Mouse (Mus musculus): ENCODE measurements around the gene Dusp10. TPM values are rescaled to one million over a fixed set of nuclear protein-coding genes. Genes with fewer than 3 reads are reported as not detected.

Dusp10 gene
- polyA plus RNA-seq, 1 experiment from 2014 or later: 5.8 TPM

GRCm38 (mm10) chr1:184083166-184083565, 70.1 kb downstream of the Dusp10 start:
- Histone ChIP-seq H3K9ac (ENCODE audit: low read length) (no peak overlapping the region), H3K36me3 (ENCODE audit: control insufficient read depth, insufficient read depth, low read length) (no peaks in the 10 kb centered on the region), H3K9me3 (ENCODE audit: control insufficient read depth, low read length) (no peaks in the 10 kb centered on the region), H3K4me2 (ENCODE audit: low read depth) (no peak overlapping the region), H3K27ac (ENCODE audit: low read depth, low read length) (no peak overlapping the region), H3K27me3 (ENCODE audit: control insufficient read depth, insufficient read depth, low read length) (no peaks in the 10 kb centered on the region), H3K4me3 (ENCODE audit: low read depth, low read length) (no peak overlapping the region), H3K4me1 (ENCODE audit: control insufficient read depth, insufficient read depth, low read length) (no peaks in the 10 kb centered on the region)
- 89% methylated on average over 7 of the region's 7 CpGs for WGBS
- no peak for ATAC-seq (ENCODE audit: insufficient read depth, low FRiP score, low TSS enrichment)
- no peak for DNase-seq (ENCODE audit: low spot score)

GRCm38 (mm10) chr1:184084961-184085360, 71.9 kb downstream of the Dusp10 start:
- Histone ChIP-seq H3K27ac (ENCODE audit: low read depth, low read length) (no peak overlapping the region), H3K4me1 (ENCODE audit: control insufficient read depth, insufficient read depth, low read length) (no peaks in the 10 kb centered on the region), H3K4me2 (ENCODE audit: low read depth) (no peak overlapping the region), H3K36me3 (ENCODE audit: control insufficient read depth, insufficient read depth, low read length) (no peaks in the 10 kb centered on the region), H3K4me3 (ENCODE audit: low read depth, low read length) (no peak overlapping the region), H3K9ac (ENCODE audit: low read length) (no peak overlapping the region), H3K27me3 (ENCODE audit: control insufficient read depth, insufficient read depth, low read length) (no peaks in the 10 kb centered on the region), H3K9me3 (ENCODE audit: control insufficient read depth, low read length) (no peaks in the 10 kb centered on the region)
- ATAC-seq (ENCODE audit: insufficient read depth, low FRiP score, low TSS enrichment): no peak
- WGBS: 88% methylated on average over 3 of the region's 3 CpGs
- no peak for DNase-seq (ENCODE audit: low spot score)

GRCm38 (mm10) chr1:184090515-184090914, 77.4 kb downstream of the Dusp10 start:
- 62% methylated on average over 6 of the region's 6 CpGs for WGBS
- no peaks in the 10 kb centered on the region for H3K4me1 ChIP-seq (ENCODE audit: control insufficient read depth, insufficient read depth, low read length)
- DNase-seq (ENCODE audit: low spot score): no peak
- no peak overlapping the region for H3K9ac ChIP-seq (ENCODE audit: low read length)
- no peak for ATAC-seq (ENCODE audit: insufficient read depth, low FRiP score, low TSS enrichment)
- H3K4me2 ChIP-seq (ENCODE audit: low read depth): no peak overlapping the region
- no peaks in the 10 kb centered on the region for H3K9me3 ChIP-seq (ENCODE audit: control insufficient read depth, low read length)
- no peaks in the 10 kb centered on the region for H3K27me3 ChIP-seq (ENCODE audit: control insufficient read depth, insufficient read depth, low read length)
- H3K36me3 ChIP-seq (ENCODE audit: control insufficient read depth, insufficient read depth, low read length): no peaks in the 10 kb centered on the region
- no peak overlapping the region for H3K4me3 ChIP-seq (ENCODE audit: low read depth, low read length)
- no peak overlapping the region for H3K27ac ChIP-seq (ENCODE audit: low read depth, low read length)

- 35% methylated on average over 3 of the region's 3 CpGs for WGBS
Measured at GRCm38 (mm10) chr1:184094914-184095313, 81.8 kb downstream of the Dusp10 start.

GRCm38 (mm10) chr1:184100414-184100813, 87.3 kb downstream of the Dusp10 start:
- H3K4me3 ChIP-seq (ENCODE audit: low read depth, low read length): no peak overlapping the region
- WGBS: 86% methylated on average over 5 of the region's 5 CpGs
- no peak overlapping the region for H3K27ac ChIP-seq (ENCODE audit: low read depth, low read length)
- H3K27me3 ChIP-seq (ENCODE audit: control insufficient read depth, insufficient read depth, low read length): no peaks in the 10 kb centered on the region
- H3K4me2 ChIP-seq (ENCODE audit: low read depth): no peak overlapping the region
- no peaks in the 10 kb centered on the region for H3K9me3 ChIP-seq (ENCODE audit: control insufficient read depth, low read length)
- H3K9ac ChIP-seq (ENCODE audit: low read length): no peak overlapping the region
- no peaks in the 10 kb centered on the region for H3K4me1 ChIP-seq (ENCODE audit: control insufficient read depth, insufficient read depth, low read length)
- no peaks in the 10 kb centered on the region for H3K36me3 ChIP-seq (ENCODE audit: control insufficient read depth, insufficient read depth, low read length)
- DNase-seq (ENCODE audit: low spot score) (no peak), ATAC-seq (ENCODE audit: insufficient read depth, low FRiP score, low TSS enrichment) (no peak)

More at GRCm38 (mm10) chr1:184094914-184095313, 81.8 kb downstream of the Dusp10 start:
- Histone ChIP-seq H3K27me3 (ENCODE audit: control insufficient read depth, insufficient read depth, low read length) (no peaks in the 10 kb centered on the region), H3K27ac (ENCODE audit: low read depth, low read length) (no peak overlapping the region), H3K4me2 (ENCODE audit: low read depth) (no peak overlapping the region), H3K9ac (ENCODE audit: low read length) (no peak overlapping the region), H3K4me3 (ENCODE audit: low read depth, low read length) (no peak overlapping the region), H3K9me3 (ENCODE audit: control insufficient read depth, low read length) (no peaks in the 10 kb centered on the region), H3K36me3 (ENCODE audit: control insufficient read depth, insufficient read depth, low read length) (no peaks in the 10 kb centered on the region), H3K4me1 (ENCODE audit: control insufficient read depth, insufficient read depth, low read length) (no peaks in the 10 kb centered on the region)
- no peak for ATAC-seq (ENCODE audit: insufficient read depth, low FRiP score, low TSS enrichment)
- no peak for DNase-seq (ENCODE audit: low spot score)

- Histone ChIP-seq H3K27ac (ENCODE audit: low read depth, low read length) (no peak overlapping the region), H3K4me3 (ENCODE audit: low read depth, low read length) (no peak overlapping the region), H3K9ac (ENCODE audit: low read length) (no peak overlapping the region), H3K4me1 (ENCODE audit: control insufficient read depth, insufficient read depth, low read length) (no peaks in the 10 kb centered on the region), H3K9me3 (ENCODE audit: control insufficient read depth, low read length) (no peaks in the 10 kb centered on the region), H3K4me2 (ENCODE audit: low read depth) (no peak overlapping the region), H3K36me3 (ENCODE audit: control insufficient read depth, insufficient read depth, low read length) (no peaks in the 10 kb centered on the region), H3K27me3 (ENCODE audit: control insufficient read depth, insufficient read depth, low read length) (no peaks in the 10 kb centered on the region)
- no peak for ATAC-seq (ENCODE audit: insufficient read depth, low FRiP score, low TSS enrichment)
- DNase-seq (ENCODE audit: low spot score): no peak
- WGBS: 92% methylated on average over 9 of the region's 9 CpGs
Measured at GRCm38 (mm10) chr1:184100927-184101749, 88.0 kb downstream of the Dusp10 start.

GRCm38 (mm10) chr1:184101750-184102046, 88.6 kb downstream of the Dusp10 start:
- Histone ChIP-seq H3K27me3 (ENCODE audit: control insufficient read depth, insufficient read depth, low read length) (no peaks in the 10 kb centered on the region), H3K9me3 (ENCODE audit: control insufficient read depth, low read length) (no peaks in the 10 kb centered on the region), H3K4me1 (ENCODE audit: control insufficient read depth, insufficient read depth, low read length) (no peaks in the 10 kb centered on the region), H3K4me3 (ENCODE audit: low read depth, low read length) (no peak overlapping the region), H3K9ac (ENCODE audit: low read length) (no peak overlapping the region), H3K27ac (ENCODE audit: low read depth, low read length) (no peak overlapping the region), H3K36me3 (ENCODE audit: control insufficient read depth, insufficient read depth, low read length) (no peaks in the 10 kb centered on the region), H3K4me2 (ENCODE audit: low read depth) (no peak overlapping the region)
- WGBS: 77% methylated on average over 4 of the region's 4 CpGs
- DNase-seq (ENCODE audit: low spot score) (no peak), ATAC-seq (ENCODE audit: insufficient read depth, low FRiP score, low TSS enrichment) (no peak)

GRCm38 (mm10) chr1:184106832-184107231, 93.7 kb downstream of the Dusp10 start:
- no peaks in the 10 kb centered on the region for H3K9me3 ChIP-seq (ENCODE audit: control insufficient read depth, low read length)
- no peak overlapping the region for H3K4me3 ChIP-seq (ENCODE audit: low read depth, low read length)
- H3K4me2 ChIP-seq (ENCODE audit: low read depth): no peak overlapping the region
- no peaks in the 10 kb centered on the region for H3K4me1 ChIP-seq (ENCODE audit: control insufficient read depth, insufficient read depth, low read length)
- WGBS: 72% methylated on average over 2 of the region's 2 CpGs
- ATAC-seq (ENCODE audit: insufficient read depth, low FRiP score, low TSS enrichment): no peak
- no peaks in the 10 kb centered on the region for H3K36me3 ChIP-seq (ENCODE audit: control insufficient read depth, insufficient read depth, low read length)
- DNase-seq (ENCODE audit: low spot score): no peak
- no peak overlapping the region for H3K9ac ChIP-seq (ENCODE audit: low read length)
- no peak overlapping the region for H3K27ac ChIP-seq (ENCODE audit: low read depth, low read length)
- H3K27me3 ChIP-seq (ENCODE audit: control insufficient read depth, insufficient read depth, low read length): no peaks in the 10 kb centered on the region

- DNase-seq (ENCODE audit: low spot score) (no peak), ATAC-seq (ENCODE audit: insufficient read depth, low FRiP score, low TSS enrichment) (no peak)
- Histone ChIP-seq H3K4me3 (ENCODE audit: low read depth, low read length) (no peak overlapping the region), H3K36me3 (ENCODE audit: control insufficient read depth, insufficient read depth, low read length) (no peaks in the 10 kb centered on the region), H3K4me2 (ENCODE audit: low read depth) (no peak overlapping the region), H3K4me1 (ENCODE audit: control insufficient read depth, insufficient read depth, low read length) (no peaks in the 10 kb centered on the region), H3K27ac (ENCODE audit: low read depth, low read length) (no peak overlapping the region), H3K9ac (ENCODE audit: low read length) (no peak overlapping the region), H3K9me3 (ENCODE audit: control insufficient read depth, low read length) (no peaks in the 10 kb centered on the region), H3K27me3 (ENCODE audit: control insufficient read depth, insufficient read depth, low read length) (no peaks in the 10 kb centered on the region)
- 90% methylated on average over 4 of the region's 4 CpGs for WGBS
Measured at GRCm38 (mm10) chr1:184107448-184107847, 94.3 kb downstream of the Dusp10 start.

Data from neural tube, embryonic 11.5 days (tissue).